Mouse (Mus musculus) left cerebral cortex, adult 18-20 months (tissue): Measurements from ENCODE around the gene Baz1a. TPM values are rescaled to one million over a fixed set of nuclear protein-coding genes. Genes with fewer than 3 reads are reported as not detected.

Experiments
- DNase-seq, 2 experiments: peaks; one replicate each; pipeline ENCODE4 v3.0.0; 2021 to 2022; ENCODE audit warnings: low spot score in 2 of 2, mixed read lengths in 1 of 2
- long read RNA-seq, 2 experiments: library from polyadenylated mRNA; stranded (forward); transcript quantifications; one replicate each; pipeline ENCODE4 v2.0.0; 2021
- total RNA-seq, 2 experiments: library from RNA; stranded (reverse); gene quantifications; 2 replicates each; pipeline ENCODE4 v1.2.3; 2021

Baz1a gene
- 1 to 10 TPM; 5.2 to 5.5 TPM for total RNA-seq
- long read RNA-seq, experiment 1: 0 reads
- long read RNA-seq, experiment 2, partial matches to known transcripts: 0 of 2 reads
- long read RNA-seq, experiment 2, other reads (novel, unspliced or antisense): 2 of 2 reads

DNA sequence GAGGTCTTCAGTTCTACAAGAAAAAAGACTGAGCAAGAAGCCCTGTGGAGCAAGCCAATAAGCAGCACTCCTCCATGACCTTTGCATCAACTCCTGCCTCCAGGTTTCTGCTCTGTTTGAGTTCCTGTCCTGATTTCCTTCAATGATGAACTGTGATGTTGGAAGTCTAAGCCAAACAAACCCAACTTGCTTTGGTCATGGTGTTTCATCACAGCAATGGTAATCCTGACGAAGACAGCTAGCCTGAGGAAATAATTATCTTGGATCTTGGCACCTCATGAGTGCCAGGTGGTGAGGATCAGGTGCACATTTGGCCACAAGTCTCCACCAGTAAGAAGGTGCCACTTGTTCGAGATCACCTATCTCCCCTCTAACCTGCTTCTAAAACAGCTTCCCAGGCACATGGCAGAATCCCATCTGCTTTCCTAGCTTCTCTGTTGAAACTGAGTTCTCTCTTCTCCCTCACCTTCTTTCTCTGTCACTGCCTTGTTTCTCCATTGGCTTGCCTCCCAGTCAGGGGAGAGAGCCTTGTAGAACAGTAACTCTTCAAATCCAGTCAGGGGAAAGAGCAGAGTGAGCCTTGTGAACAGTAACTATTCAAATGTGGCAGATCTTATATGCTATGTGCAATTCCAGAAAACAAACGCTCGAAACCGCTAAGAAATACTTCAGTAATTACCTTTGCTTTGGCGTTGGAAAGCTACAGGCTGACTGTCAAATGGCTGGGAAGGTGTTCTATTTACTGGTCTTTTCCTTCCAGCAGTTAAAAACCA lies at the start of gene Baz1a:
Baz1a (minus strand) TSS at position 723 of the 773 bp plus-strand sequence.
- no peak for DNase-seq

GRCm38 (mm10) chr12:55062141-55062540 lies 48.0 kb upstream of the Baz1a start:
- DNase-seq: no peak

DNA sequence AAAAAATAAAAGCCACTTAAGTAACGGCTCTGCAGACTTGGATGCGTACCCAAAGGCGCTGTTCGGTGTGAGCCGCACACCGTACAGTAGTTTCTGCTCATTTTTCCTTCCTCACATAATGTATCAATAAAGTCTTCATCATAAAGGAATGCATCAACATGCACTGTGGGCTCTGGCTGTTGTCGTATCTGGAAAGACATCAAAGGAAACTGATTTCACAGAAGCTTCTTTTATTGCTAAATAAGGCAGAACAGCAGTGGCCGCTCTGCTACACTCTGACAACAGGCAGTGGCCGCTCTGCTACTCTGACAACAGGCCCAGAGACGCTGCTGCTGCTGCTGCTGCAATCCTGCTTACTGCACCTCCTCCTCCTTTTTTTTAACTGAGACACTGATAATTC lies 46.9 kb upstream of the Baz1a start:
- no peak for DNase-seq

GRCm38 (mm10) chr12:55060212-55060898 lies 46.2 kb upstream of the Baz1a start:
- DNase-seq: no peak

GRCm38 (mm10) chr12:55059812-55060211 lies 45.7 kb upstream of the Baz1a start:
- DNase-seq: no peak

DNA sequence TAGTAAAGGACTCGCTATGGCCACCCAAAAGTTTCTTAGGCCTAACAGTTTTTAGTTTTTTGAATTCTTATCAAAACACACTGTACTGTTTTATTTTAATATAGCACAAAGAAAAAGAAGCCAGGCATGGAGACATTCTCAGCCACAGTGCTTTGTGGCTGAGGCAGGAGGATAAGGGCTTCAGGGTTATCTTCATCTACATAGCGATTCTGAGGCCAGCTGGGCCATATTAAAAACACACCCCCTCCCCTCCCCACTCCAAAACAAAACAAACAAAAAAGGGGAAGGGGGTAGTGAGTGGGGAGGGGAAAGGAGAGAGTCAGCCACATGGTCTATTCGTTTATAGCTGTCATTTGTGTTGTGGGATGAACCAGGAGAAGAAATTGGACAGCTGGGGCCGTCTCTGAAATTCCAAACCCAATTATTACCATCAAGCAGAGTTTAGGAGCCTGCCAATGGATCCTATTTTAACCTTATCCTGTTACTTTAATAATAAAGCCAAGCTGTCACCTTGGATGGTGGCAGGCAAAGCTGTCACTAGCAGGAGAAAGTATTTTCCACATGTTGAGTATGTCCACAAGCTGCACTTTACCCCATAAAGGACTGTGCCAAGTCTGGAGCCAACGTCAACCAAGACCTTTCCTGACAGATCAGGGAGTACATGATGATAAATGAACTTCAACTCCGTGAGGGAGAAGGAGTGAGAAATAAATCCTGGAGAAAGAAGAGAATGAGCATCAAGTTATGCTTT lies 44.9 kb upstream of the Baz1a start:
- DNase-seq: no peak

- no peak for DNase-seq
Observed at GRCm38 (mm10) chr12:55056703-55057102, 42.6 kb upstream of the Baz1a start.

DNA sequence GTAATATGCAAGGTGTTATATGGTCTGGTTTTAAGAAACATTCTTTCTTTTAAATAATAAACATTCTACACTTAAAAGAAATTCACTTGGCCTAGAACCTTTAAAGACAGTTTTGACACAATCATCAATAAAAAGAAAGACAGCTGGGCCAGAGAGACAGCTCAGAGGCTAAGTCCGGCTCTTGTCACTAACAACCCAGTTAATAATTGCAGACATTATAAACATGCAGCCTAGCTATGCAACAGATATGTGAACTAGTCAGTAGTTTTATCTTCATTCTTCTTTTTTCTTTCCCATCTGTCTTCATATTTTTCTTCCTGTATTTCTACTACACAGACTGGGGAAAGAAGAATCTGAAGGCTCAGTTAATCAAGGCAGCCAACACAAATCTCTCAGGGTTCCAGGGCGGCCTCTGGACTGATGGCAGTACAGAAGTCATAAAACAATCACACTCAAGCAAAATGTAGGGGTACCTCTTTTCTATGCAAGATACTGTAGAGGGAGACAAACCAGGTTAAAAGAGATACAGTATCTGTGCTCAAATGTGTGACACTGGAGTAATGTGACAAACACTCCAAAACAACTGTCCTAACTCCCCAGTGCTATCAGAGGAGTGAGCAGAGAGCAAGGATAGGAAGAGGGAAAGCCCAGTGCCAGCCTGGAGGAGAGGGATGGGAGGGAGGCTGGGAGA lies 40.5 kb upstream of the Baz1a start:
- DNase-seq: no peak

- DNase-seq: no peak
Observed at GRCm38 (mm10) chr12:55053267-55053666, 39.1 kb upstream of the Baz1a start.

DNA sequence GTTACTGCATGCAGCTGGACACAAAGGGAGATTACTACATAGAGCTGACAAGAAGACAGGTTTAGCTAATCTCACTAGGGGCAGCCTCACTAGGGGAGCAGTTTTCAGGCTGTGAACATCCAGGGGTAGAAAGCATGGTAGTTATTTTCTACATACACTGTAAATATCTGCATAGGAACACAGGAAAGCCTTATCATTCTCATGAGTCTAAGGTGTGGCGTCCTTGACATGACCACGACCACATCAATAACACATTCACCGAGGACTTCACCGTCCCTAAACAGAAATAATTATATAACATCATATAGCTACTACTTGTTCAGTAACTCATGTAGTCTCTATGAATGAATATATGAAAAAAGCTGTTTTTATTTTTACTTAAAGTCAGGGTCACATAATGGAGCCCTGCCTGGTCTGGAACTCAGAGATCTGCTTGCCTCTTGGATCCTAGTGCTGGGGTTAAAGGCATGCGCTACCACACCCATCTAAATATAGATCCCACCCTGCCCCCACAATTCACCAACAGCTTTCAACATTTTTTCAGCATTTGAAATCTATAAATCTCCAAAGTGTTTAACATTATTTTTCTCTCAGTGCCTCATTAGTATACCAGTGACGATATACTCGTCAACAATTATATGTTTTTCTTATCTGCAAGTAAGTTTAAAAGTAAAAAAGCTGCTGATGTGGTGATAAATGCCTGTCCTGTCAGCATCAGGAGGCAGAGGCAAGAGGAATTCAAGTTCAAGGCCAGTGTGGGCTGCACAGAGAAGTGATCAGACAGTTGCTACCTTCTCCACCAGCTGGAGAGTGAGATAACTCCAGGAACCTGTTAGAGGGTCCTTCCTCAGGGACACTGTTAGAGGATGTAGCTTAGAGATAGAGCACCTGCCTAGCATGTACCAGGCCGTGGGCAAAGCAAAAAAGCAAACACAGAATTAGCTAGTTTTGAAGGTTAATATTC lies 37.3 kb upstream of the Baz1a start:
- DNase-seq: no peak

GRCm38 (mm10) chr12:55049731-55050353 lies 35.7 kb upstream of the Baz1a start:
- DNase-seq: no peak

GRCm38 (mm10) chr12:55041011-55041410 lies 26.9 kb upstream of the Baz1a start:
- DNase-seq: no peak

- no peak for DNase-seq
Observed at GRCm38 (mm10) chr12:55027088-55027487, 12.9 kb upstream of the Baz1a start.

- no peak for DNase-seq
Observed at GRCm38 (mm10) chr12:55023284-55023683, 9.1 kb upstream of the Baz1a start.

- no peak for DNase-seq
Observed at GRCm38 (mm10) chr12:55019421-55019877, 5.3 kb upstream of the Baz1a start.

- no peak for DNase-seq
Observed at GRCm38 (mm10) chr12:55017119-55017721, 3.1 kb upstream of the Baz1a start.

DNA sequence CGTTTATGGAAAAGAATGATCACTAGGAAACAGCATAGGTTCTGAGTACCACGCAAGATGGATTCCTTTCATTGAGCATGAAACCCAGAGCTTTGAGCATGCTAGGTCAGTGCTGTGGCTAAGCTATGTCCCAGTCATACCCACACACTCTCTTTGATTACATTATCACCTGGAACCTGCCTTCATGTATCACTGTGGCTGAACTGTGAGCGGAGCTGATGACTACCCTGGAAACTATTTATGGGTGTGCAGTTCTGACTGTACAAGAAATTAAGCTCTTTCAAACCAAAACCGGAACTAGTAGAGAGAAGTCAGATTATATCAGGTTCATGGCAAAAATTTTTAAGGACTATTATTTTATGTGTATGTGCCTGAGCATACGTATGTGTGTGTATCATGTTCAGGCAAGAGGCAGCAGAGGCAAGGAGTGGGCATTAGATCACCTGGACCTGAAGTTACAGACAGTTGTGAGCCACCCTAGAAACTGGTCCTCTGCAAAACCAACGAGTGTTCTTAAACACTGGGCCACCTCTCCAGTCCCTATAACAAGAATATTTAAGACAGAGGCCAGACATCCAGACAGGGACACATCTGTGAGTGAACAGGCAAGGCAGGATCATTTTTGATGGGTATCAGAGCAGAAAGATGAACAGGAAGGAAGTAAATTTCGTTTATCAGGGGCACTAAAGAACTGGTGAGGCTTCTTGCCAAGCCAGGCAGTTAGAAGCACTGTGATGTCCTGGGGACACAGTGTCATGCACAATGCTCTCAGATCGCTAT lies 2.4 kb upstream of the Baz1a start:
- no peak for DNase-seq

DNA sequence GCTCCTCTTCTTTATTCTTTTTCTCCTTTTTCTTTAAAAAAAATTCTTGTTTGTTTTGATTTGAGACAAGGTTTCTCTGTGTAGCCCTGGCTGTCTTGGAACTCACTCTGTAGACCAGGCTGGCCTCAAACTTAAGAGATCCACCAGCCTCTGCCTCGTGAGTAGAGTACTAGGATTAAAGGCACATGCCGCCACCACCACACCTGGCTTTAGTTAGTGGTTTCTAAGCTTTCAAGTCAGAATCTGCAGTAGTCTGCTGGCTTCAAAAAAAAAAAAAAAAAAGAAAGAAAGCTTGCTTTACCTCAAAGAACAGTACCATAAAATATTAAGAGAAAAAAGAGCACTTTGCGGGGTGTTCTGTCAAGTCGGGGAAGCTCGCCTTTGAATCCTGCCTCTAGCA lies 1.3 kb upstream of the Baz1a start:
- no peak for DNase-seq
